Mouse (Mus musculus) layer of hippocampus, adult 9-10 months (tissue): ENCODE measurements at regions not wholly inside any gene's neighbourhood (a gene's known extent, or its start where the extent isn't known, plus 50 kb on each side); places are given as distances from the start of the nearest gene placed in this dataset.

Experiments
- DNase-seq: peaks from one replicate; pipeline ENCODE4 v3.0.0; 2022; ENCODE audit warnings: low spot score

- no peak for DNase-seq
Measured at GRCm38 (mm10) chr13:40480830-40481229, 119.6 kb upstream of the Ofcc1 start.

- DNase-seq: no peak
Measured at GRCm38 (mm10) chr13:40472683-40473082, 111.4 kb upstream of the Ofcc1 start.

- DNase-seq: no peak
Measured at GRCm38 (mm10) chr13:40469162-40469561, 107.9 kb upstream of the Ofcc1 start.

GRCm38 (mm10) chr13:40453360-40453759 lies 92.1 kb upstream of the Ofcc1 start:
- no peak for DNase-seq

- DNase-seq: no peak
Measured at GRCm38 (mm10) chr13:40429831-40430230, 68.6 kb upstream of the Ofcc1 start.

- DNase-seq: no peak
Measured at GRCm38 (mm10) chr13:40423051-40423450, 61.8 kb upstream of the Ofcc1 start.

- DNase-seq: no peak
Measured at GRCm38 (mm10) chr13:40417856-40418255, 56.6 kb upstream of the Ofcc1 start.

- no peak for DNase-seq
Measured at GRCm38 (mm10) chr13:40413074-40413473, 51.8 kb upstream of the Ofcc1 start.
